Mouse (Mus musculus): Measurements from ENCODE around the gene Mfsd2b.
"Not testable (repeated sequence)": the region's sequence is repeated elsewhere in the genome, so short reads cannot be mapped to it uniquely, and the experiment has no call there.

Mfsd2b gene

DNA sequence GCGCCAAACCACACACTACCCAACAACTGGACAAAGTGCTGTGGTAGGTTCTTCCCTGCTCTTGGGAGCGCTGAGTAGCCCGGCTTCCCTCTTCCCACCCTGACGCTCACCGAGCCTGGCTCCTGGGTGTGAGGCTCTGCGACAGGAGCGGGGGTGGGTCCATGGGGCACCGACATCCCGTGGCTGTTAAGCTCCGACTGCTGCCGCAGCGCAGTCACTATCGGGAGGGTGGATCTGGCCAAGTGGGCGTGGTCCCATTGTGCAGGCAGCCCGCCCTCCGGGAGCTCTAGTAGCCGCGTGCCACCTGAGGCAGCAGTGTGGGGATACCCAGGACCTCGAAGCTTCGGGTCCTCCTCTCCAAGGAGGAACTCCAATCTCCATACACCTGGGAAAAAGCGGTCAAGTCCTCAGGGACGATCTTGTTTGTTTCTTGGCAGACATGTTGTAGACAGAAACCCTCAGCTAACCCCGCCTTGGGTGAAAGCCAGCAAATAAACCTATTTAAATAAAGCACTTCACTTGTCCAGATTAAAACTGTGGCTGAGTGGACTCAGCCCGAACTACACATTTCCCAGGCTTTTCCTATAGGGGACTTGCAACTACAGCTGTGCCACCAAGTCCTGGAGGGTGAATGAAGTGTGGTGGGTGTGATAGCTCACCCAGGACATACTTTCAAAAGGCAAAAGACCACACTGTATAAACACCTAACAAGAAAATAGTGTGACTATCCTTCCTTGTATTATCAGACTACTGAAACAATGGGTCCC, at the start of gene Mfsd2b:
TSS of gene Mfsd2b (minus strand) at position 199 of the 767 bp plus-strand sequence.
- DNase-seq (ENCODE audit: low spot score in 2 of 2) = no peak

DNA sequence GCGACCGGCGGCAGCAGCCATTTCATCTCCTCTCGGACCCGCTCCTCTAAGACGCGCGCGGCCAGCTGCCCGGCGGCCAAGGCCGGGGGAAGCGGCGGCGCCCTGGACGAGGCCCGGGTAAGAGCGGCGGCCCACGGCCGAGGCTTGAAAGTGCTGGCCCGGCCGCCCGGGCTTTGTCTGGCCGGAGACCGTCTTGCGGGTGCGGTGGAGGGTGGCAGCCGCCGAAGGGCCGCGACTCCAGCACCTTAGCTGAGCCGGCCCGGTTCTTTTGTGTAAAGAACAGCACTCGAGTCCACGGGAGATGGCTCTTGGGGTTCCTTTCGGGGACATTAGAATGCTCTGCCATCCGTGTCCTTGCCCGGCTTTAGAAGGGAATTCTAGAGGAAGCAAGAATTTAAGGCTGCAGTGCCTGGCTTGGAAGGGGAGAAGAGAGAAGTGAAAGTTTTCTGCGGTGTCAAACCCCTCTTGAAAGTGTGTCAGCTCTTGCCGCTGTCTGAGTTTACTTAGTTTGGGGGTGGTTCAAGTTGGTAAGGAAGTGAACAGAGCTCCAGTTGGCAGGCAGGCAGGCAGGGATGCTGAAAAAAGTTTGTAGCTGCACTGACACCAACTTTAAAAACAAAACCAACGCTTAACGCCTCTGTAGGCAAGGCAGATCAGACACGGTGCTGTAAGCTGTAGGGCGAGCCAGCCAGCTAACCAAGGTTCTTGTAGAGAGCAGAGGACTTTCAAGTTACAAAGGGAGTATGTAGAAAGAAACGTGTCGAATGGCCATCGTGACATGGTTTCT, 43.8 kb upstream of the Mfsd2b start:
- DNase-seq (ENCODE audit: low spot score in 2 of 2) = peak; percentile 15 to 27

DNA sequence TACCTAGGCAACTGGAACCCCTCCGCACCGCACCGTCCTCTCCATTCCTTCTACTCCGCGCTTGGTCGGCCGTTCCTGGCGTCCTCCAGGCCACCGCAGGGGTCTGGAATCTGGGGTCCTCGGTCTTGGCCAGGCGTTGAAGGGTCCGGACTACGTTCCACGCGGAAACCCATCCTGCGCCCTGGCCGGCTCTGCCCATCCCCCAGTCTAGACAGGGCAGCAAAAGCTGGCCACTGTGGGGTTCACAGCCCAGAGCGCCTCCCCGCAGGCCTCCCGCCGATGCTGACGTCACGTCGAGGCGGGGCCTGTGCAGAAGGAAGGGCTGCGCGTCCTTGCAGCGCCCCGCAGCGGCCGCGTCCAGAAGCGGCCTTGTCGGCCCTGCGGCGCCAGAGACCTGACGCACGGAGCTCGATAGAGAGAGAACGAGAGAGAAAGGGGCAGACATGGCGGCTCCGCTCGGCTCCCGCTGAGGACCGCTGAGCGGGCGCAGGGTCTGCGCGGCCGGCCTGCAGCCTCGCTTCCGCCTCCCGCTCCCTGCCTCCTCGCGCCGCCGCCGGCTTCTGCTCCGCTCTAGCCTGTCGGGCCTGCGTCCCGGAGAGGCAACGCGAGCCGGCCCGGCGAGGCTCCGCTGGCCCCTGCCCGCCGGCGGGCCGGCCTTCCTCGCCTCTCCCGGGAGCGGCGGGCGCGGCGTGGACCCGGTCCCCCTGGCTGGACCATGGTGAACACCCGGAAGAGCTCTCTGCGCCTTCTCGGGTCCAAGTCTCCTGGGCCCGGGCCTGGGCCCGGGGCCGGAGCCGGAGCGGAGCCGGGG, 43.0 kb upstream of the Mfsd2b start, which contains the start of gene Atad2b:
TSS of gene Atad2b (plus strand) at position 360 of the 811 bp plus-strand sequence.
- DNase-seq (ENCODE audit: low spot score in 2 of 2) = peak; percentile 90 to 94

DNA sequence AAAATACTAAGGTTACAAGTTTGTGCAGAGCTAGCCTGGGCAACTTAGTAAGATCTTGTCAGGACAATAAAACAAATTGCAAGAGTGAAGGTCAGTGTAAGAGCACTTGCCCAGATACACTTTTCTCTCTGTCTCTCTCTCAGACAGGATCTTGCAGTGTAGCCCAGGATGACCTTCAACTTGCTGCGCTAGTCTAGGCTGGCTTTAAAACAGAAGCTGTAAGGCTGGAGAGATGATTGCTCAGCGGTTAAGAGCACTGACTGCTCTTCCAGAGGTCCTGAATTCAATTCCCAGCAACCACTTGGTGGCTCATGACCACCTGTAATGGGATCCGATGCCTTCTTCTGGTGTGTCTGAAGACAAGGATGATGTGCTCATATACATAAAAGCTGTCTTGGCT, 40.8 kb upstream of the Mfsd2b start:
- DNase-seq (ENCODE audit: low spot score in 2 of 2) = no peak

DNA sequence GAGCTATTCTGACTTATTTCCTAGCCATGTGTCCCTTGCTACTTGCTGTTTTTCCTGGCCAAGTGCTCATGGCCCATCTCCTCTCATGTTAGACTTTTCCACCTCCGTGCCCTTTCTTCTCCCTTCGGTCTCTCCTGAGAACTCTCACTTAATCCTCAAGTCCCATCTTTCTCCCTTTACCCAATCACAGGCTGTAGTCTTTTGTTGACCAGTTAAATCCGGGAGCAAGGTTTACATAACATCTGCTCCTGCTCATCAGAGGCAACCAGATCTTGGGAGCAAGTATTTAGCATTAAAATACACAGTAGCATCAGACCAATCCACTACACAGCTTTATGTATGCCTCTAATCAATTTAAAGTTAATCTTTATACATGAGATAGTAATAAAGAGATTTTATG, 40.3 kb upstream of the Mfsd2b start:
- DNase-seq (ENCODE audit: low spot score in 2 of 2) = no peak

DNA sequence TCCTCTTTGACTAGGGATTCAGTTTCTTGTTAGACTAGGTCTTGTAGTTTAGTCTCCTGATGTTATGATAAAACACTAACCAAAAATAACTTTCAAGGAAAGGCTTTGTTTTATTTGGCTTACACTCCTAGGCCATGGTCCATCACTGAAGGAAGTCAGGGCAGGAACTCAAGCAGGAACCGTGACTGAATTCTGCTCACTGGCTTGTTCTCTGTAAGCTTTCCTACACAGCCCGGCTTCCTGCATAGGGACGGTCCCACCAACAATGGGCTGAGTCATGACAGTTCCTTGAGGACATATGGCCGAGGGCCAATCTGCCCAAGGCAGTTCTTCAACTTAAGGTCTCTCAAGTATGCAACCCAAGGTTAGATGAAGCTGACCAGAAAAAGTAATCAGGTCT, 37.6 kb upstream of the Mfsd2b start:
- no peak for DNase-seq (ENCODE audit: low spot score in 2 of 2)

DNA sequence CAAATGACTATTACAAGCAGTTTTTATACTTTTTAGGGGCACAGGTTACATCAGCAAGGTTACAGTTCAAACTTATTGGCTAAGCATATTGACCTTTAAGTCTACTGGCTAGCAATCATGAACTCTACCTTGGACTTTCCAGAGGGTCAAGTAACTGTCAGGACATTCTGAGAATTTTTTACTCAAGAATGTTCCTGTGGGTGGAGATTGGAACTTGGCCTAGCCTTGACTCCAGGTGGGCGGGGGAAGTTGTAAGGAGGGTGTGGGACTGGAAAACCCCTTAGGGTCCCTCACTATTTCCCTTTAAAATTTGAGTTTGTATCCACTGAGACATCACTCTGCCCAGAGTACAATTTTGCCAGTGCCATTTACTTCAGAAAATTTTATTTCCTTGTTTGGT, 36.3 kb upstream of the Mfsd2b start:
- DNase-seq (ENCODE audit: low spot score in 2 of 2) = not testable (repeated sequence)

DNA sequence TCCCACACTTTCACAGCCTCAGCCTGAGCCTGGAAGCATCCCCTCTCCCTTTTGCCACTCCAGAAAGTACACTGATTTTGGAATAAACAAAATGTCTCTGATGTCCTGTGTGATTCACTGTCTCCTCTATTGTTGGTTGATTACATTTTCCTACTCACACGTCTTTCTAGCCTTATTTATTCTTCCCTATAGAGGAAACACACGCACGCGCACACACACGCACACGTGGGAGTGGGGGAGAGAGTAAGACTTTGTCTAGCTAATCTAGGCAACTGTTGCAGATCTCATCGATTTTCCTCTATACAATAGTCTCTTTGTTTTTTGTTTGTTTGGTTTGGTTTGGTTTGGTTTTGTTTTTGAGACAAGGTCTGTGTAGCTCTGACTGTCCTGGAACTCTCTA, 34.2 kb upstream of the Mfsd2b start:
- DNase-seq (ENCODE audit: low spot score in 2 of 2) = no peak

DNA sequence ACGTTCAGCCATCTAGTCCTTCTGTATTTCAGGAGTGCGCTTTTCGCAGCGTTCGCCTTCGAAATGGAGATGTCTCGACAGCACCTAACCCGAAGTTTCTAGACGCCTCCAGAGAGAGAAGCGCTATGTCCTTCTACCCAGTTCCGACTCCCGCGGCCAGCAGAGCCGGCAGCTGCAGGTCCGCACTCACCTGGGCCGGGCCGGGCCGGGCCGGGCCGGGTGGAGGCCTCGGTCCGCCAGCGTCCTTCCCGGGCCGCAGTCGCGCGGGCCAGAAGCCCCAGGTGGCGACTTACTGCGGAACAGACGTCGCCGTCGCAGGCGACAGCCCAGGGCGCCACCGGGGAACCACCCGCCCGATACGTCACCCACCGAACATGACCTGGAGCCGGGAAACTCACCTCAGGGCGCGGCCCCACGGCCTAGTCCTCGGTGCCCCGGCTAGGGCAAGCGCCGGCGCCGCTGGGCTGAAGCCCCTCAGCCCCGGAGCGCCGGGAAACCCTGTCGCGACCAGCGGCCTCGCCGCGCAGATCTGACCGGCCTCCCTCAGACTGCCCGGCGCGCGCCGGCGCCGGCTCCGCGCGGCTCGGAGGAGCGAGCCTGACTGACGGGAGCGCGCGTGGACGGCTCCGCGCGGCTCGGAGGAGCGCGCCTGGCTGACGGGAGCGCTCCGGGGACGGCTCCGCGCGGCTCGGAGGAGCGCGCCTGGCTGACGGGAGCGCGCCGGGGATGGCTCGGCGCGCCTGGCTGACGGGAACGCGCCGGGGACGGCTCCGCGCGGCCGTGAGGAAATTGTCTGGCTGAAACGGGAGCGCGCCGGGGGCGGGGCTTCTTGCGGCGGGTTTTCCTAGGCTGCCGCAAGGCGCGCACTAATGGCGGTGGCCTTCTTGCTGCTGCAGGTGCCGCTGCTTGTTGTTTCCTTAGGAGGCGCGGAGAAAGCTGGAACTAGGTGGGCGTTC, 33.1 kb upstream of the Mfsd2b start, which contains the start of gene Ubxn2a:
TSS of gene Ubxn2a (minus strand) at position 755 of the 956 bp plus-strand sequence.
- peak; percentile 86 to 87 for DNase-seq (ENCODE audit: low spot score in 2 of 2)

DNA sequence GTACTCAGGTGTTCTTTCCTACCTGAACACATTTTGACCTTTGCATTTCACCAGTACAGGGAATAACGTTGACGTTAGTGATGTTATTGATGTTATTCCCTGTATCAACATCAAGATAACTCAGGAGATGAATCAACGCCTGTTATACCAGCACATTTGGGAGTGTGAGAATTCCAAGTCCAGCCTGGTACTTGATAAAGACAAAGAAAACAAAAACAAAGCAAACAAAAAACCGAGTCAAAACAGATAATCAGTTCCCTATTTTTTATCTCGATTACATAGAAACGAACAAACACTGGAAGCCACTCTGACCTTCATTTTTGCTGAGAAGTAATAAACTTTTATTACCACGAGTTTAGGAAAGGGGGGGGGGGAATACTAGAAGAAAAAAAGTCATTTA, 32.3 kb upstream of the Mfsd2b start:
- DNase-seq (ENCODE audit: low spot score in 2 of 2) = no peak

DNA sequence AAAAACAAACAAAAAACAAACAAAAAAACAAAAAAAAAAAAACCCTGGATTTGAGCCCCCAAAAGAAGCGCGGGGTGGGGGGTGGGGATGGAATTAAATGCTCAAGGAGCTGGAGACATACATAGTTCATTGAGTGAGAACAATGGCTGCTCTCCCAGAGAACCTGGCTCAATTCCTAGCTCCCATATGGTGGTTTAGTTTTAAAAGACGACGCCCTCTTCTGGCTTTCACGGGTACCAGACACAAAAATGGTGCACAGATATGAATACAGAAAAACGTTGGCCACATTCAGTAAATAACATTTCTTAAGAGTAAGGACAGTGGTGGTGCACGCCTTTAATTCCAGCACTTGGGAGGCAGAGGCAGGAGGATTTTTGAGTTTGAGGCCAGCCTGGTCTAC, 31.8 kb upstream of the Mfsd2b start:
- no peak for DNase-seq (ENCODE audit: low spot score in 2 of 2)

DNA sequence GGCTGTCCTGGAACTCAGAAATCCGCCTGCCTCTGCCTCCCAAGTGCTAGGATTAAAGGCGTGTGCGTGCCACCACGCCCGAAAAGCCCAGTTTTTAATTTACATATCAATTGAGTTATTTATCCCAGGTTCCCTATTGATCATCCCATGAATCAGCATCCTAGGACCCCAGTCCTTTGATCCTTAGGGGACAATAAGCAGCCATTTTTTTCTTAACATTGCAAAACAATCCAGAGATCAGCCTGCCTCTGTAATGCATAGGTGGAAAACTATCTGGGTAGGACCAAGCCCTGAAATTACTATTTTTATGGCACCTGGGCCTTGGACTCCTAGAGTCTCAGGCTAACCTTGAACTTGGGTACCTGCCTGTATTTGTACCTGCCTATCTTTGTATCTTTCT, 23.9 kb upstream of the Mfsd2b start:
- no peak for DNase-seq (ENCODE audit: low spot score in 2 of 2)

DNA sequence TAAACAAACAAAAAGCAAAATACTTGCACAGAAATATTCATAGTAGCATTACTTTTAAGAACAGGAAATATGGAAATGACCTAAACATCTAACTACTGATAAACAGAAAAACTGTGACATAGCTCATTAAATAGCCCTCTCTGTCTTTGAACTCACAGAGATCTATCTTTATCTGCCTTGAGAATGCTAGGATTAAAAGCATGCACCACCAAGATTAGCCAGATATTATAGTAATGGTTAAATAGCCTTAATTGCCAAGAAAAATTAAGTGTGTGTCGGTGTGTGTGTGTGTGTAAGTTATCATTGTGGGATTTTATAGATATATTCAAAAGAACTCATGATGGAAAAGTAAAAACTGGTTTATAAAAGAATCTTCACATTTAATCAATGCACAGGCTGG, 15.7 kb upstream of the Mfsd2b start:
- no peak for DNase-seq (ENCODE audit: low spot score in 2 of 2)

DNA sequence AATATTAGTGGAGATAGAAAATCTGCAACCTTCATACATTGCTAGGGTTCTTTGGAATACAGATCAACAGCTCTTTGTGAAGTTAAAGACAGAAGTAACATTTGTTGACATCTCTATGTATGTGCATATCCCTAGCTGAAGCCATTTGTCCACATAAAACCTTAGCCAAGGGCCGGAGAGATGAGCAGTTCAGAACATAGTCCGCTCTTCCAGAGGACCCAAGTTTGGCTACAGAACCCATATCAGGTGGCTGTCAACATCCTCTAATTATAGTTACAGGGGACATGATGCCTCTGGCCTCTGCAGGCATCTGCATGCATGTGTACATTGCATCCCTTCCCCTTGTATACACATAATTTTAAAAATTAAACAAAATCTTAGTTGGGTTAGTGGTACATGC, 15.1 kb upstream of the Mfsd2b start:
- no peak for DNase-seq (ENCODE audit: low spot score in 2 of 2)

DNA sequence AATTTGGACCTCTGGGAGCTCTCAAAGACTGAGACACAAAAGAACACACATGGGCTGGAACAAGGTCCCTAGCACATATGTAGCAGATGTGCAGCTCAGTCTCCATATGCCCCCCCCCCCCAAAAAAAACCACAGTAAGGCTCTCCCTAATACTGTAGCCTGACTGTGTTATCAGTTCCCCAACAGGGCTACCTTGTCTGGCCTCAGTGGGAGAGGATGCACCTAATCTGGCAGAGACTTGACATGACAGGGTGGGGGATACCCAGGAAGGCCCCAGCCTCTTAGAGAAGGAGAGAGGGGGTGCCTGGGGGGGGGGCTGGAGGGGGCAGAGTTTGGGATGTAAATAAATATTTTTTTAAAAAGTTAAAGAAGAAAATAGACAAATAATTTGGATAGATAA, 14.6 kb upstream of the Mfsd2b start:
- DNase-seq (ENCODE audit: low spot score in 2 of 2) = no peak

DNA sequence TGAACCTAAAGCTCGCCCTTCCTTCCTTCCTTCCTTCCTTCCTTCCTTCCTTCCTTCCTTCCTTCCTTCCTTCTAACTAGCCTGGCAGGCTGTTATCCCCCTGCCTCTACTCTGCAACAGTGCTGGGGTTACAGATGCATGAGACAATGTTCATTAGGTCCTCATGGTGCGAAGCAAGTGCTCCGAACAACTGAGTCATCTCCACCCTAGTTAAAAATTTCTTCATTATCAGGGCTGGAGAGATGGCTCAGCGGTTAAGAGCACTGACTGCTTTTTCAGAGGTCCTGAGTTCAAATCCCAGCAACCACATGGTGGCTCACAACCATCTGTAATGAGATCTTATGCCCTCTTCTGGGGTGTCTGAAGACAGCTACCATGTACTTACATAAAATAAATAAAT, 12.4 kb upstream of the Mfsd2b start:
- not testable (repeated sequence) for DNase-seq (ENCODE audit: low spot score in 2 of 2)

DNA sequence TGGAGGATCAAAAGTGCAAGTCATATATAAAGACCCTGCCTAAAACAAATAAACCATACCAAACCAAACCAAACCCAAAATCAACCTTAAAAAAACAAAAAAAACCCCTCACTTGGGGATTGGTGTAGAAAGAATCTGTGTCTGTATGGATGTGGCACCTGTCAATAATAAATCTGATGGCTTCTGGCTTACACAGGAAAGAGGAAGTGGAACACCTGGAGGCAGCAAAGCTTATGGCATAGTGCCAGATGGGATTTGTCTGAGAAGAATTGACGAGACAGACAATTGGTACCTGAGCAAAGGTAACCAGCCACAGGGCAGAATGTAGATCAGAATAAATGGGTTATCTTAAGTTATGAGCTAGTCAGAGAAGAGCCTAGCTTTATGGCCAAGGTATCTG, 10.9 kb upstream of the Mfsd2b start:
- no peak for DNase-seq (ENCODE audit: low spot score in 2 of 2)

DNA sequence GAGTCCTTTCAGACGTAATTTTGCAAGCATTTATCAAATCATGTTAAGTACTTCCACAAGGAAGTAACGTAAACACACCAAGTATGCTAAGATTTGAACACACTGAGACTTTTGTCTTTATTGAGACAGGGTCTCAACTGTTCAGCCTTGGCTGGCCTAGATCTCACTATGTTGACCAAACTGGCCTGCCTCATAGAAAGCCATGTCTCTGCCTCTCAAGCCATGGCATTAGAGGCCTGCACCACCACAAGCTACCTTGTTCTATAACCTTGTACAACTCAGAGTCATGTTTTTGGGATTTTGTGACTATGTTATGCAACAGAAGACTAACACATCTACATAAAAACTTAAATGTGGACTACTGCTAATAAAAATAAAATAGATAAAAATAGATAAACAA, 7.9 kb upstream of the Mfsd2b start:
- no peak for DNase-seq (ENCODE audit: low spot score in 2 of 2)

DNA sequence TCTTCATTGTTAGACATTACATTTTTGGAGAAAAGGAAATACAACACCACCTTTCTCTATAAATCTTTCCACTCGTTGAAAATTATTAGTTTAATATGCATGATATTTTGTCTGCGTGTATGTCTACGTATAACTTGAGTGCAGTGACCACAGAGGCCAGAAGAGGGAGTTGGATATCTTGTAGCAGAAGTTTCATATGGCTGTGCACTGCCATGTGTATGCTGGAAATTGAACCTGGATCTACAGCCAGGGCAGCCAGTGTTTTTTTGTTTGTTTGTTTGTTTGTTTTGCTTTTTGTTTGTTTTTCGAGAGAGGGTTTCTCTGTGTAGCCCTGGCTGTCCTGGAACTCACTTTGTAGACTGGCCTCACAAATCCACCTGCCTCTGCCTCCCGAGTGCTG, 4.9 kb upstream of the Mfsd2b start:
- no peak for DNase-seq (ENCODE audit: low spot score in 2 of 2)

DNA sequence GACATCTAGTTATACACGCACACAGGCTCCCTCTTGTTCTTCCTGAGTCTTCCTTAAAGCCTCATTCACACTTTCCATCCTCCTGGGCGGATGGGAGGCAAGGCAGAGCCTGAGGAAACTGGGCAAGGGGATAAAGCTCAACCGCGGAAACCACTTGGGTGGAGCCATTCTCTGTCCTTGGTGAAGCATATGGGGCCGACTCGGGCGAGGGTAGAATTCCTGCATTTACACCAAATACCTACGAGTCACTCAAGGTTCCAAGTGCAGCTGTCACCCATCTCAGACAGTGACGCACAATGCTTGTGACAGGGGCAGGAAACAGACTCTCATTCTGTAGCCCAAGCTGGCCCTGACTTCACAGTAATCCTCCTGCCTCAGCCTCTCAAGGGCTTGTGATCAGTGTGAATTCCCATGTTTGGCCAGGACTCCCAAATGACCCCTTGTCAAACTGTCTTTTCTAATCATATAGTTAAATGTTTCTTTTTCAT, 4.2 kb upstream of the Mfsd2b start:
- no peak for DNase-seq (ENCODE audit: low spot score in 2 of 2)

DNA sequence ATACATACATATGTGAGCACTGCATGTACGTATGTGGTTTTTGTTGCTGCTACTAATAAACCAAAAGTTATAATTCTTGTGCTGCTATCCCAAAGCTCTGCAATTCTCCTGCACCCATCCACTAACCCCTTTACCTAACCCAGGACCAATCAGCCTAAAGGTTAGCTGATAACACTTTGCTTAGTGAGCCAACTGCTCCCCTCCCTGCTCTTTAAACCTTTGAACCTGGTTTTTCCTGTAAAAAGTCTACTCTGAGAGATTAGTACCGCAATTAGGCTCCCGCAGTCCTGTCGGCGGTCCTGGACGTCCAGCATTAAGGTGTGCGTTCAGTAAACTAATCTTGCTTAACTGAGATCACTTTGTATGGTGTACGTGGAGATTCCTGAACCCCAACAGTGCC, 1.5 kb upstream of the Mfsd2b start:
- no peak for DNase-seq (ENCODE audit: low spot score in 2 of 2)
